Mouse (Mus musculus): Measurements from ENCODE around the gene Kifc5b. TPM values are rescaled to one million over a fixed set of nuclear protein-coding genes. Genes with fewer than 3 reads are reported as not detected.

Kifc5b gene
- polyA plus RNA-seq, 1 experiment from 2014 or later, result 4.2 TPM

DNA sequence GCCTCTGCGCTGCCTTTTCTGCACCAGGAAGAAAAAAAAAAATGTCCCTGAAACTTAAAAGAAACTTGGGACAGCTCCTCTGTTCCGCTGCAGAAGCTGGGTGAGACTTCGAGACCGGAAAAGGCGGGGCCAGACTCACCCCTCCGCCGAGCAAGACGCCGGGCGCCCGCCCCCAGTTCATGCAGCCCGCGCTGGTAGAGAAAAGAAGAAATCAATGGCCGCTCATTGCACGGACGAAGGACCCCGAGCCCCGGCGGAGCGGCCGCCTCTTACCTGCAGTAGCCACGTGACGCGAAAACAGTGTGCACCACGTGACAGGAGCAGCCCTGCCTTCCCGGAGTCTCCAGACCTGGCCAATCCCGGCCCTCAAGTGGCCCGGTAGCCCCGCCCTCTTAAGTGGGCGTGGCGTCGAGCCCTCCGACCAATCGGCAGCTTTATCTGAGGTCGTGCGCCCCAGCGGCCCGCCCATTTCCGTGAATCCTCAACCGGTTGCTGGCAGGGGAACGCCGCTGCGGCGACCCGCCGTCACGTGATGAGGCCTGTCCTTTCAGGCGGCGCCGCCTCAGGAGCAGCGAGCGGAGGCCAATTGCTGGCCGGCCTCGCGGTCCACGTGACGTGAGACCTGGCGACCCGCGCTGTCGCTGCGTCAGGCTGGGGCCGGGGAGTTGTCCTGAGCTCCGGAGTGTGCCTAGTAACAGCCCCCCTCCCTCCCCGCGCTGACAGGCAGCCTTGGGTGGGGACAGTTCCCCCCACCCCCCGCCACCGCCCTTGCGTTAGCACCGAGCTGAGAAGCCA lies 22.5 kb downstream of the Kifc5b start, which contains the start of gene Cuta:
Gene Cuta (minus strand): TSS at position 392 of the 795 bp plus-strand sequence.
- WGBS, result under 1% methylated on average over 67 of the region's 70 CpGs
- ATAC-seq, result peak; percentile 90
- Histone ChIP-seq H3K27ac (peak within 1 kb of the TSS; percentile 94), H3K9ac (replicated peaks) (peak within 1 kb of the TSS; percentile 79), H3K36me3 (peaks cover 31% of the 10 kb centered on the region), H3K4me1 (replicated peaks) (peaks cover 61% of the 10 kb centered on the region), H3K27me3 (no peaks in the 10 kb centered on the region), H3K4me3 (replicated peaks) (peak within 1 kb of the TSS; percentile 56), H3K9me3 (no peaks in the 10 kb centered on the region), H3K4me2 (replicated peaks) (peak within 1 kb of the TSS; percentile 95)

DNA sequence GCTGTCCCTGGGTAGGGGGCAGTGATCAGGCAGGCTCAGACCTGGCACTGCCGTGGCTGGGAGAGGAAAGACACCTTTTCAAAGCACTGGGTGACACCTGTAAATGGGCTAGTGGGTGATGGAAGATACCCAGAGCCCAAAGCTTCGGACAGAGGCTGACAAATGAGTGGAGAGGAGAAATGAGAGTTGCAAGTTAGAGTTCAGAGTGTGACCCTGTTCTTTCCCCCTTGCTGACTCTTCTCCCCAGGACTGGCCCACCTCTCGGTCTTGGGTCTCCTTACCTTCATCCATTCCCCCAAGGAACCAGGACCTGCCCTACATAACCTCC lies 23.0 kb downstream of the Kifc5b start:
- Histone ChIP-seq H3K4me2 (replicated peaks) (peak overlapping the region; percentile 95), H3K9ac (replicated peaks) (peak overlapping the region; percentile 72), H3K36me3 (peaks cover 30% of the 10 kb centered on the region), H3K4me3 (replicated peaks) (peak overlapping the region; percentile 56), H3K27me3 (no peaks in the 10 kb centered on the region), H3K27ac (peak overlapping the region; percentile 94), H3K9me3 (no peaks in the 10 kb centered on the region), H3K4me1 (replicated peaks) (peaks cover 64% of the 10 kb centered on the region)
- ATAC-seq, result no peak; the same call in 1 of the 2 replicates
- WGBS, result 0% methylated on average over 3 of the region's 3 CpGs

DNA sequence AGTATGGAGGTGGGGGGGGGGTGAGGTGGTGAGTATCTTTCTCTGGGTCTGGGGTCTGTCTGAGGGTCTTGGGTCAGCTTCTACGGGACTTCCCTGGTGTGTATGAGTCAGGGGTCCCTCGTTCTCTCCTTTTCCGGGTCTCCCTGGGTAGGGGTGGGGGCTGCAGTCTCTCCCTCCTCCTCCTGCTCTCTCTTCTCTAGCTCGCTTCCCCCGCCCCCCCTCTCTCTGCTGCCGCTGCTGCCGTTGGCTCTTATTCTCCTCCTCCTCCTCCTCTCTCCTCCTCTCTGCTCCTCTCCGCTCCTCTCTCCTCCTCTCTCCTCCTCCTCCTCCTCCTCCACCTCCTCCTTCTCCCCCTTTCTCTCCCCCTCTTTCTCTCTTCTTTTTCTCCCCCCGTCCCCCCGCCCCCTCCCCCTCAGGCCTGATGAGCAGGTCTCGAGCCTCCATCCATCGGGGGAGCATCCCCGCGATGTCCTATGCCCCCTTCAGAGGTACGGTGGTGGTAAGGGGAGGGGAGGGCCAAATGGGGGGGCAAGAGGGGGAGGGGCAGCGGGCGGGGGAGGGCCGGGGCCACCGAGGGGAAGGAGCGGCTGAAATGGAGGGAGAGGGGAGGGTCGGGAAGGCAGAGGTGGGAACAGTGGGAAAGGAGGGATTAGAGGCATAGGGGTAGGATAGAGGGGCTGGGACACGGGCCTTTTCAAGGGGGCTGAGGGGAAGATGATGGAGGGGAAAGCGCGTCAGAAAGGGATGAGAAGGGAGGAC lies 24.3 kb downstream of the Kifc5b start, which contains the start of gene Syngap1:
Gene Syngap1 (plus strand): TSS at position 223 of the 759 bp plus-strand sequence.
- no peak for ATAC-seq
- WGBS, result 2% methylated on average over 23 of the region's 24 CpGs

DNA sequence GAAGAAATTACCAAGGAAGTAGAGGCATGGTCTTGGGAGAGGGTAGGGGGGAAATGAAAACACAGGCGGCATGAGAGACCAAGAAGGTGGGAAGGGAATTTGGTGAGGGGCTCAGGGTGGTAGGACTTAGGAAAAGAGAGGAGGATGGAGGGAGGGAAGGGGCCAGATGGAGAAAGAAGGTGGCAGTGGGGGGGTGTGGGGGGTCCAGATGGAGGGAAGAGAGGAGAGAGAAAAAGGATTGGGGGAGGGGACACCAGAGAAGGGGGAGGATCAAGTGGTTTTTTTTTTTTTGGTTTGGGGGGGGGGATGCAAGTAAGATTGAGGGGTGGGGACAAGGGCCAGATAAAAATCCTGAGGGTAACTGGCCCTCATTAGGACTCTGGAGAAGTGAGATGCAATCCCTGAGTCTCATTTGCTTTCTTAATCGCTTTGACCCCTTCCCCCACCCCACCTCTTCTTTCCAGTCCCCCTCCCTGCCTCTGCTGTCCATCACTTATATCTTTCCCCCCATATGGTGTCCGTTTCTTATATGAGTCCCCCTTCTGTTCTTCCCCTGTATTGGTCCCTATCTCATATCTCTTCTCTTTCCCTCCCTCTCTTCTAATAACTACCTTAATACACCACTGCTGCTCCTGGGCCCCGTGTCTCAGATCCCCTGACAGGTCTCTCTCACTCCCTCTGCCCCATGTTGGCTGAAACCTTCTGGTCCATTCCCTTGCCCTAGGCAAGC lies 25.1 kb downstream of the Kifc5b start:
- no peak for ATAC-seq
- H3K27ac ChIP-seq, result peak overlapping the region; percentile 94
- 4% methylated on average over 4 of the region's 4 CpGs for WGBS
- no peaks in the 10 kb centered on the region for H3K9me3 ChIP-seq
- no peaks in the 10 kb centered on the region for H3K27me3 ChIP-seq
- peak overlapping the region; percentile 51 for H3K4me3 ChIP-seq (replicated peaks)
- peaks cover 84% of the 10 kb centered on the region for H3K4me1 ChIP-seq (replicated peaks)
- peak overlapping the region; percentile 70 for H3K4me2 ChIP-seq (replicated peaks)
- H3K36me3 ChIP-seq, result peaks cover 10% of the 10 kb centered on the region
- peak overlapping the region; percentile 80 for H3K9ac ChIP-seq (replicated peaks)

More for the DNA sequence above, 24.3 kb downstream of the Kifc5b start, which contains the start of gene Syngap1:
- H3K27me3 ChIP-seq, result no peaks in the 10 kb centered on the region
- H3K9ac ChIP-seq (replicated peaks), result peak within 1 kb of the TSS; percentile 80
- peak within 1 kb of the TSS; percentile 94 for H3K27ac ChIP-seq
- peaks cover 76% of the 10 kb centered on the region for H3K4me1 ChIP-seq (replicated peaks)
- peak within 1 kb of the TSS; percentile 56 for H3K4me3 ChIP-seq (replicated peaks)
- peaks cover 17% of the 10 kb centered on the region for H3K36me3 ChIP-seq
- H3K9me3 ChIP-seq, result no peaks in the 10 kb centered on the region
- peak within 1 kb of the TSS; percentile 95 for H3K4me2 ChIP-seq (replicated peaks)

DNA sequence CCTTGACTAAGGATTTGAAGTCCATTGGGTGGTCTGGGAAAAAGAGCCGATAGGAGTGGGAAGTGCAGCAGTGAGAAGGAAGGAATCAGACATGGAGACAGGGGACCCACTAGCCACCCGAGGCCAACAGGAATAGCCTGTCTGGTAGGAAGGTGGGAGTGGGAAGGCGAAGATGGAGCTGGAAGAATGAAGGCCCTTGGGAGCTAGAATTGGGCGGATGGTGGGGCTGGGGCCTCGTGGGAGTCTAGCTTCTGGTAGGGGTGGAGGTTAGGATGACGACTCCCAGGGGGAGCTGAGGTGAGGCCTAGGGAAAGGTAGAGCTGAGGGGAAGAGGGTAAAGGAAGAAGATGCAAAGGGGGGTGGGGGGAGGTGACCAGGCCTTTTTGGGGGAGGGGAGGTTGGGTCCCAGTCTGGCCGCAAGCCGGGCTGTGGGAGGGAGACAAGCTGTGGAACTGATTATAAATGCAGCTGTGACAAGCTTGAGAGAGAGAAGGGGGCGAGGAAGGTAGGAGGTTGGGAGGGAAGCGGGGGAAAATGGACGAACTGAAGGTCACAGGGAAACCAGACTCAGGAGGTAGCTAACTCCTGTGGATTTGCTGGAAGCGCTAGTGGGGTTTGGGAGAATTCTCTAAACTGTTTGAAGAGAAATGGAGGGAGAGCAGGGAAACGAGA lies 29.1 kb downstream of the Kifc5b start:
- no peak for ATAC-seq
- Histone ChIP-seq H3K27me3 (no peaks in the 10 kb centered on the region), H3K9me3 (no peaks in the 10 kb centered on the region), H3K4me3 (replicated peaks) (peak overlapping the region; percentile 44), H3K36me3 (0 out of 2 replicates have a peak, but pooled peaks cover 5% of the 10 kb centered on the region), H3K4me2 (replicated peaks) (peak overlapping the region; percentile 81), H3K4me1 (replicated peaks) (peaks cover 86% of the 10 kb centered on the region), H3K9ac (replicated peaks) (peak overlapping the region; percentile 73), H3K27ac (peak overlapping the region; percentile 86)
- 22% methylated on average over 13 of the region's 13 CpGs for WGBS

DNA sequence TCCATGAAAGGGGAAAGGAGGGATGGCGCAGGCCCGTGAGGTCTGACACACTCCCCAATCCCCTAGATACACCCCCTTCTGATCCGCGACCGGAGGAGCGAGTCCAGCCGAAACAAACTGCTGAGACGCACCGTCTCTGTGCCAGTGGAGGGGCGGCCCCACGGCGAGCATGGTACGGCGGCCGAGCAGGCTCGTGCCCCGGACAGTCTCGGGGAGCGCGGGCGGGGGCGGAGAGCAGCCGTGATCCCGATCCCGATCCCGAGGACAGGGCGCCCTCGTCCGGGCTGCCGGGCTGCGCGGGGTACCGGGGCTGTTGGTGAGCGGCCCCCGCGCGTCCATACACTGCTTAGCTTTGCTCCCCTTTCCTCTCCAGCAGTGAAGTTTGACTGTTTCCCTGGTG lies 29.7 kb downstream of the Kifc5b start:
- H3K27me3 ChIP-seq, result no peaks in the 10 kb centered on the region
- peak overlapping the region; percentile 86 for H3K27ac ChIP-seq
- ATAC-seq, result 0 out of 2 replicates have a peak, but pooled peaks have one; percentile 15
- H3K9me3 ChIP-seq, result no peaks in the 10 kb centered on the region
- WGBS, result under 1% methylated on average over 37 of the region's 37 CpGs
- H3K4me2 ChIP-seq (replicated peaks), result peak overlapping the region; percentile 81
- H3K4me1 ChIP-seq (replicated peaks), result peaks cover 91% of the 10 kb centered on the region
- H3K36me3 ChIP-seq, result 0 out of 2 replicates have a peak, but pooled peaks cover 5% of the 10 kb centered on the region
- H3K9ac ChIP-seq (replicated peaks), result peak overlapping the region; percentile 73
- H3K4me3 ChIP-seq (replicated peaks), result peak overlapping the region; percentile 44

DNA sequence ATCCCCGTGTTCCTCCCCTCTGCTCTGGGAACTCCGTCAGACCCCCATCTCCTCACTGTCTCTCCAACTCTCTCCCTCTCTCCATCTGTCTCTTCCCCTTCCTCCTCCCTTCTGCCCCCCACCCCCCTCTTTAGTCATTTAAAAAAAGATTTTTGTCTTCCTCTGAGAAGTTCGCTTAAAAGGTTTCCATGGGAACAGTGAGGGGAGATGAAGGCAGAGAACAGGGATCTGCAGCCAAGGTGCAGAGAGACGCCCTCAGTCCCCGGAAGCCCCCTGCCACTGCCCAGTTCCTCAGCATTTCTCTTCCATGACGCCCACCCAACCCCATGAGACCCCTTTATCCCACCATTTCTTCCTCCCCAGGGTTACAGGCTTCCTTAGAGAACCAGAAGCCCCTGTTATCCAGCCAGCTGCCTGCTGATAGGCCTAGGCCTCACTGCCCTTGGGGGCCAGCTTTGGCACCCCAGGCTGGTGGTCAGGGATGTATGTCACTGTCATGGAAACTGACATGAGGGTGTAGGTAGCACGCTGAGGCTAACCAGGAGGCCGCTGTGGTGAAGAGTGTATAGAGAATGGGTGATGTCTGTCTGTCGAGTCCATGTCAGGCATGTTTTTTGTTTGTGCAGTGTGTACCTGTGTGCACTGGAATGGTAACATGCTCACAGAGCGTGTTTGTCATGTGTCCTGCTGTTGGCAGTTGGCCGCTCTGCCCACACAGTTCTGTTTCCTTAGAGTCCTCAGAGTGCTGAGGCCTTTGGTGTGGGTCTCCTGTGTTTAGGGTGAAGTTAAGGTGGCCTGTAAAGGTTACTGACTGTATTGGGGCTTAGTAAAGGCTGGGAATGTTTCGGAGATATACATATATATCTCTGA lies 30.6 kb downstream of the Kifc5b start:
- H3K4me2 ChIP-seq (replicated peaks), result peak overlapping the region; percentile 81
- H3K4me3 ChIP-seq (replicated peaks), result peak overlapping the region; percentile 44; the same call in 1 of the 2 replicates
- no peaks in the 10 kb centered on the region for H3K27me3 ChIP-seq
- H3K4me1 ChIP-seq (replicated peaks), result peaks cover 90% of the 10 kb centered on the region
- ATAC-seq, result no peak
- 0 out of 2 replicates have a peak, but pooled peaks cover 5% of the 10 kb centered on the region for H3K36me3 ChIP-seq
- no peaks in the 10 kb centered on the region for H3K9me3 ChIP-seq
- H3K27ac ChIP-seq, result peak overlapping the region; percentile 86
- 19% methylated on average over 12 of the region's 12 CpGs for WGBS
- peak overlapping the region; percentile 73 for H3K9ac ChIP-seq (replicated peaks)

DNA sequence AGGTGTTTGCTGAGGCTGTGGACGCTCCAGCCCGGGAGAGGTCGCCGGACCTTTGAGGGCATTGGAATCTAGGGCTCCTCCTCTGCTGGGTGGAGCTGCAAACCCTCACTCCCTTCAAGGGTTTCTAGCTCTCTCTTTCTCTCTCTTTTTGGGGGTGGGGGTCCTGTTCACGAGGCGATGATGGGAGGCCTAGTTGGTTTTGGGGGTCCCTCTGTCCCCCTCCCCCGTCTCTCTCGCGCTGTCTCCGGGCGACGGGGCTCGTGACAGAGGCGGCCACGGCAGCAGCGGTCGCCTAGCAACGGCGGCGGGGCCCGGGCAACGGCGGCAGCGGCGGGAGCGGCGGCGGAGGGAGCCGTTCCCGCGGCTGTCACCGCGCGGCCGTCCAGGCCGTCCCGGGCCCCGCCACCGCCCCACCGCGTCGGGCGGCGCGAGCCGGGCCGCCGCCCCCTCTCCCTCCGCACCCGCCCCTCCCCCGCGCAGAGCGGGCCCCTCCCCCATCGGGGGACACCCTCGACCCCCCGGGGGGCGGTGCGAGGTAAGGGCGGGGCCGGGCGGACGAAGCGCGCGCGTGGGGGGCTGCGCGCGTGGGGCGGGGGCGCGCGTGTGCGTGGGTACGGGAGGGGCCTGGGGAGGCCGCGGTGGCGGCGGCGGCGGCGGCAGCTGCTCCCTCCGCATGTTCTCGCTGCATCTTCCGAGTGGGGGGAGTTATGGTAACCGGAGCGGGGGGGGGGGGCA lies 31.6 kb downstream of the Kifc5b start:
- WGBS, result under 1% methylated on average over 52 of the region's 87 CpGs

DNA sequence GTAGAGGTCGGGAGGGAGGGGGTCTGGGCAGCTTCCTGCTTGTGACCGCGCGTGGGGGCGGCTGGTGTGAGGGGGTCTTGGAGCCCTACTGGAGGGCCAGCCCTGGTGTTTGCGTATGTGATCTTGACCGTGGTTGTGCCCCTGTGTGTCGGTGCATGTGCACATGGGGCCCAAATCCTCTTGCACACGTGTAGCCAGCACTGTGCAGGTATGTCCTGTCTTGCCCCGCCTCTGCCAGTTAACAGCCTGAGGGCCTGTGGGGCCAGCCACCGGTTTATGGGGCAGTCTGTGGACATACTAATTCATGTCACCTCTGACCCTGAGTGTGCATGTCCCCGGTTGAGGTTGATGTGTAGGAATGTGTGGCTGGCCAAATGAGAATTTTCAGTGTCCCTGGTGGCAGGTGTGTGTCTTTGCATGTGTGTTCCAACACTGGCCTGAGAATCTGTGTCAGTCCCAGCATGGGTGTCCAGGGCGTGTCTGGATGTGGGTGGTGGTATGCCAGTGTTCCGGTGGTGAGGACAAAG lies 32.2 kb downstream of the Kifc5b start:
- peak overlapping the region; percentile 92 for H3K9ac ChIP-seq (replicated peaks)
- H3K4me1 ChIP-seq (replicated peaks), result peaks cover 91% of the 10 kb centered on the region
- H3K4me3 ChIP-seq (replicated peaks), result peak overlapping the region; percentile 74
- H3K27me3 ChIP-seq, result no peaks in the 10 kb centered on the region
- ATAC-seq, result peak; percentile 43
- H3K27ac ChIP-seq, result peak overlapping the region; percentile 93
- no peaks in the 10 kb centered on the region for H3K9me3 ChIP-seq
- 6% methylated on average over 14 of the region's 14 CpGs for WGBS
- 0 out of 2 replicates have a peak, but pooled peaks cover 5% of the 10 kb centered on the region for H3K36me3 ChIP-seq
- peak overlapping the region; percentile 88 for H3K4me2 ChIP-seq (replicated peaks)

More for the DNA sequence above, 31.6 kb downstream of the Kifc5b start:
- Histone ChIP-seq H3K27ac (peak overlapping the region; percentile 93), H3K27me3 (no peaks in the 10 kb centered on the region), H3K9me3 (no peaks in the 10 kb centered on the region), H3K4me1 (replicated peaks) (peaks cover 91% of the 10 kb centered on the region), H3K4me3 (replicated peaks) (peak overlapping the region; percentile 74), H3K9ac (replicated peaks) (peak overlapping the region; percentile 92), H3K36me3 (0 out of 2 replicates have a peak, but pooled peaks cover 5% of the 10 kb centered on the region), H3K4me2 (replicated peaks) (peak overlapping the region; percentile 88)
- ATAC-seq, result no peak

DNA sequence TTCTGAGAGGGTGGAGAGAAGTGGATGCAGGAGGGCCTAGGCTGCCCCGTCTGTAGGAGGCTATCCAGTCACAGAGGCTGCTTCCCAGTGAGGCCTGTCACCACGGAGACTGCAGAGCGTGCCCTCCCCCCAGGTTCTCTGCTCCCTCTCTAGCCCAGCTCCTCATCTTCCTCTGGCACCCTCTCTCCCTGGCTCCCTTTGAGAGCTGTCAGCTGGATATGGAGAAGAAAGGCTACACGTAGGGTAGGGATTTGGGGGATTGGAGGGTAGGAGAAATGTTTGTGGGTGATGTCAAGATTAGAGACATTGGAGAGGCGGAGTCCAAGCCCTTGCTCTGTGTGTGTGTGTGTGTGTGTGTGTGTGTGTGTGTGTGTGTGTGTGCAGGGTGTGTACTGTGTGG lies 33.0 kb downstream of the Kifc5b start:
- Histone ChIP-seq H3K27ac (peak overlapping the region; percentile 93), H3K4me1 (replicated peaks) (peaks cover 90% of the 10 kb centered on the region), H3K27me3 (no peaks in the 10 kb centered on the region), H3K4me2 (replicated peaks) (peak overlapping the region; percentile 88), H3K9me3 (no peaks in the 10 kb centered on the region), H3K9ac (replicated peaks) (peak overlapping the region; percentile 92), H3K36me3 (peaks cover 4% of the 10 kb centered on the region), H3K4me3 (replicated peaks) (peak overlapping the region; percentile 74)
- no peak for ATAC-seq
- WGBS, result 25% methylated on average over 5 of the region's 5 CpGs
